Mouse (Mus musculus) cortical plate, adult 2 months (tissue): ENCODE measurements around the gene St8sia1.

Experiments used
- CTCF ChIP-seq: fragments of 200-500 bp; IDR thresholded peaks from 2 replicates; pipeline ENCODE4 v1.5.1; 2011; ENCODE audit warnings: mild to moderate bottlenecking, control low read depth, low read length; ENCODE audit not compliant: insufficient read depth; ENCODE audit errors: extremely low read depth
- POLR2A ChIP-seq: fragments of 200-500 bp; IDR thresholded peaks from 2 replicates; pipeline ENCODE4 v1.6.1; 2011; ENCODE audit warnings: mild to moderate bottlenecking, low read length, control low read depth; ENCODE audit not compliant: insufficient read depth; ENCODE audit errors: extremely low read depth

DNA sequence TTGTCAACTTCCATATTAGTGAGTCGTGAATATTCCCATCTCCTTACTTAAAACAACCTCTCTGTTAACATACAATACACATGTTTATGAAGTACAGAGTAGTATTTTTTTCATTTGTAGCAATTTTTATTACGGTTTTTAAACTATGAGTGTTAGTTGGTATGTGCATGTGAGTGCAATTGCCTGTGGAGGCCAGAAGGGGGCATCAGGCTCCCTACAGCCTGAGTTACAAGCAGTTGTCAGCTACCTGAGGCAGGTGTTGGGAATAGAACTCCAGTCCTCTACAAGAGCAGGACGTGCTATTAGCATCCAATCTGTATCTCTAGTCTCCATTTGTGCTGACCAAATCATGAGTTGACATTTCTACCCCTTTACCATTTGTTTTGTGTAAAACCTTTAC is 19.8 kb downstream of the St8sia1 start:
- TF ChIP-seq POLR2A (no peak), CTCF (no peak)
